Mouse (Mus musculus): ENCODE results near the gene Coasy. TPM values are rescaled to one million over a fixed set of nuclear protein-coding genes. Genes with fewer than 3 reads are reported as not detected.

The Coasy gene
- polyA plus RNA-seq (2016; fragmentation: Nextera tagmentation; extraction: Ambion mirVana), result 42.3 and 45.3 TPM in 2 replicates

DNA sequence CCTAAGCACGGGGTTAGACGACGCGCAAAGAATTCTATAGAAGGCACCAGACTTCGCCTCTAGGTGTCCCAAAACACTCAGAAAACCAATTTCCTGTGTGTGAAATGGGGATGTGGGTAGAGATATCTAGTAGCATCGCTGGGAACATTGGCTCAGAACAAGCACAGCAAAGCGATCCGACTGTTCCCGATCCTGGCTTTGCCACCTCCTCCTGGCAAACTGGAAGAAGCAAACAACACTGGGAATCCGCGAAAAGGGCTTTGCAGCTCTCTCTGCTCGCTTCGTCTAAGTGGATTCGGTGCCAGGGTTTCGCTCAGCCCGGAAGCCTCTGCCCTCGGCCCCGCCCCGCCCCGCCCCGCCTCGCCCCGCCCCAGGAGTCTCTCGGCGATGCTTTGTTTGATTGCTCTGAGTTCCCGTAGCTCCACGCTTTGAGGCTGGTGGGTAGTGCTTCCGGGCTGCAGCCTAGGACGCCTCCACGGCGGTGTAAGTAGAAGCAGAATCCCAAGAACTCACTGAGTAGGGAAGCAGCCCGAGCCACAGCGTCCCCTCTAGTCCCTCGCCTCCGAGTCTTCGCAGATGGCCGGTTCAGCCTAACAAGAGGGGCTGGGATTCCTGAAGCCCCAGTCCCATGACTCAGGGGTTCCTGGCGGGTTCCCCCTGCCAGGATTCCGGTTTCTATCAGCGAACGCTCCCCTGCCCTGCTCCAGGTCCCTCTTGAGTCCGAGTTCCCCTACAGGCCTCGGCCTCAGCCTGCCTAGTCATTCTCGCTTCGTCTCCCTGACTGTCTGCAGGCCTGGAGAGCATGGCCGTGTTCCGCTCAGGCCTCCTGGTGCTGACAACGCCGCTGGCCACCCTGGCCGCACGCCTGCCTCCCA is at the start of gene Coasy:
Gene Coasy, plus strand, starts transcription at position 358 of the 875 bp plus-strand sequence.
- Histone ChIP-seq H3K4me1 (peaks cover 36% of the 10 kb centered on the region), H3K27ac (peak within 1 kb of the TSS; percentile 87), H3K27me3 (ENCODE audit: low read depth, poor library complexity, severe bottlenecking) (peaks cover 45% of the 10 kb centered on the region), H3K9me3 (replicated peaks) (no peaks in the 10 kb centered on the region), H3K36me3 (peaks cover 22% of the 10 kb centered on the region), H3K4me3 (peak within 1 kb of the TSS; percentile 66)
- under 1% methylated on average over 51 of the region's 51 CpGs for WGBS
- DNase-seq (ENCODE audit: low spot score), result peak; percentile 95

DNA sequence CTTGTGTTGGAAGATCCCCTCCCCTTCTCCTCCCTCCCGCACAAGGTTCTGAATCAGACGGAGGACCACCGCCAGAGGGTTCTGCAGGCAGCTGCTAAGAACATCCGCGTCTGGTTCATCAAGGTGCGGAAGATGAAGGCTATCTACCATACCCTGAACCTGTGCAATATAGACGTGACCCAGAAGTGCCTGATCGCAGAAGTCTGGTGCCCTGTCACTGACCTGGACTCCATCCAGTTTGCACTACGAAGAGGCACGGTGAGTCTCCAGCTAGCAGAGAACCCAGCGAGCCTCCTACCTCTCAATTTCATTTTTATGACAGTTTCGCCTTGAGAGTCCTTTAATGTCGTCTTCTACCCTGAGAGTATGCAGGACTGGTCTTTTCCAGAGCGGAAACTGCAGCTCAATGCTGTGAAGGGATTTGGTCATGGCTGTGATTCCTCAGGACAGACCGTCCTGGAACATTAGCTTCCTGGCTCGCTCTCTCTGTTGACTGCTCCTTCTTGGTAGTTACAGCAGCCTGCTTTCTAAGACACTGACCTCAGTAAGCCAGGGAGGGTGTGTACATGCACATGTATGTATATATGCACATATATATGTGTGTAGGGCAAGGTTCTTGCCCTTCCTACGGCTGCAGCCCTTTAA is 48.4 kb upstream of the Coasy start:
- H3K27ac ChIP-seq, result no peak overlapping the region
- peaks cover 81% of the 10 kb centered on the region for H3K36me3 ChIP-seq
- no peaks in the 10 kb centered on the region for H3K4me1 ChIP-seq
- H3K9me3 ChIP-seq (replicated peaks), result no peaks in the 10 kb centered on the region
- DNase-seq (ENCODE audit: low spot score), result no peak
- H3K27me3 ChIP-seq (ENCODE audit: low read depth, poor library complexity, severe bottlenecking), result no peaks in the 10 kb centered on the region
- no peak overlapping the region for H3K4me3 ChIP-seq
- WGBS, result 94% methylated on average over 17 of the region's 17 CpGs

DNA sequence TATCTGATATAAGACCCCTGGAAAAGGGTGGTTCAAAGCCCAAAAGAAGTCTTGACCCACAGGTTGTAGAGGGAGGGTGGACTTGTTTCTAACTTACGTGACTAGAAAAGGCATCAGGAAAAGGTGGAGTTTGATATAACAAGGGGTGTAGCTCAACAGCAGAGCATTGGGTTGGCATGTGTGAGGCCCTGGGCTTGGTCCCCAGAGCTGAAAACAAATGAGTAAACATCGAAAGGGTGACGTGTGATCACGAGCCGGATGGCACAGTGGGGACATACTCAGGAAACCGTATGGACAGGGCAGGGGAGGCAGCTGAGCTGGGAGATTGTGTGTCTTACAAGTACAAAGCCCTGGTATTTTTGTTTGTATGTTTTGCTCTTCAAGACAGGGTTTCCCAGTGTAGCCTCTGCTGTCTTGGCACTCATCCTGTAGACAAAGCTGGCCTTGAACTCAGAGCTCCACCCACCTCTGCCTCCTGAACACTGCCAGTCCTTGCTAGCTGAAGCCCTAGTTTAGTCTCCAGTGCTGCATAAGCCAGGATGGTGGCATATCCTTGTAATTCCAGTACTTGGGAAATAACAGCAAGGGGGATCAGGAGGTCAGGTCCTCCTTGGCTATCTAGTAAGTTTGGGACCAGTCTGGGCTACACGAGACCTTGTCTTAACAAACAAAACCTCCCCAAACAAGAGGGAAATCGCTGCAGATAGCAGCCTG is 47.6 kb upstream of the Coasy start:
- no peaks in the 10 kb centered on the region for H3K4me1 ChIP-seq
- H3K4me3 ChIP-seq, result no peak overlapping the region
- no peak overlapping the region for H3K27ac ChIP-seq
- DNase-seq (ENCODE audit: low spot score), result no peak
- H3K27me3 ChIP-seq (ENCODE audit: low read depth, poor library complexity, severe bottlenecking), result no peaks in the 10 kb centered on the region
- H3K36me3 ChIP-seq, result peaks cover 85% of the 10 kb centered on the region
- no peaks in the 10 kb centered on the region for H3K9me3 ChIP-seq (replicated peaks)
- WGBS, result 94% methylated on average over 8 of the region's 8 CpGs

DNA sequence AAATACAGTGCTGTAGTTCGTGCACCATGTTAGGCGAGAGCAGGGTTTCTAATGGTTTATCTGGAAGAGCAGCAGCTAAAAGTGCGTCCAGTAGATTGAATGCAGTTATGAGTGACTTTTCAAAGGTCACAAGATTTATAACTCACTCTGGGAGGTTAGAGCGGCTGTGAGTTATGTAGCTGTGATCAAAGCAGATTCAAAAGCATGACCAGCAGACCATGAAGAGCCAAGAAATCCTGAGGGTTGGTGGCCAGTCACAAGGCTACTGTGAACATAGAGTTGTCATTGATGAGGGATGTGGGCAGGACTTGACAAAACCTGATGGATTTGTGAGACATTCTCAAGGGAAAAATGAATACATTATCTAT is 47.1 kb upstream of the Coasy start:
- no peaks in the 10 kb centered on the region for H3K4me1 ChIP-seq
- no peak overlapping the region for H3K27ac ChIP-seq
- no peak overlapping the region for H3K4me3 ChIP-seq
- H3K36me3 ChIP-seq, result peaks cover 88% of the 10 kb centered on the region
- no peaks in the 10 kb centered on the region for H3K27me3 ChIP-seq (ENCODE audit: low read depth, poor library complexity, severe bottlenecking)
- no peak for DNase-seq (ENCODE audit: low spot score)
- WGBS, result 88% methylated on average over 4 of the region's 4 CpGs
- H3K9me3 ChIP-seq (replicated peaks), result no peaks in the 10 kb centered on the region

DNA sequence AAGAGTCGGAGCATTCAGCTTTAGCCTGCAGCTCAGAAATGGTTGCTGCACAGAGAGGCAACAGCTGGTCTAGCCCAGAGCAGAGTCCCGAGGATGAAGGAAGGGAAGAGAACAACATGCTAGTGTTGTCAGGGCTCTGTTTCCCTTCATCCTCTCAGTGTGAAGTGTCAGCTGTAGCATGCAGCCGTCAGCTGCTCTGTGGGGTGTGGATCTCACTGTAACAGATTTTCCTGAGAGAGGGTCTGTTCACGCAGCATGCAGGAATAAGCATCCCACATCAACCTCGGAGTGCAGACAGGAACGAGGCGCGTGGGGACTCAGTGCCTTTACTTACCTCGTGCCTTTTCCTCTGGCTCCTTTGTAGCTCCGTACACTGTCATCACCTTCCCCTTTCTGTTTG is 44.6 kb upstream of the Coasy start:
- Histone ChIP-seq H3K4me1 (no peaks in the 10 kb centered on the region), H3K27ac (no peak overlapping the region), H3K27me3 (ENCODE audit: low read depth, poor library complexity, severe bottlenecking) (no peaks in the 10 kb centered on the region), H3K4me3 (no peak overlapping the region), H3K36me3 (peaks cover 92% of the 10 kb centered on the region), H3K9me3 (replicated peaks) (no peaks in the 10 kb centered on the region)
- DNase-seq (ENCODE audit: low spot score), result no peak
- WGBS, result 89% methylated on average over 10 of the region's 10 CpGs

DNA sequence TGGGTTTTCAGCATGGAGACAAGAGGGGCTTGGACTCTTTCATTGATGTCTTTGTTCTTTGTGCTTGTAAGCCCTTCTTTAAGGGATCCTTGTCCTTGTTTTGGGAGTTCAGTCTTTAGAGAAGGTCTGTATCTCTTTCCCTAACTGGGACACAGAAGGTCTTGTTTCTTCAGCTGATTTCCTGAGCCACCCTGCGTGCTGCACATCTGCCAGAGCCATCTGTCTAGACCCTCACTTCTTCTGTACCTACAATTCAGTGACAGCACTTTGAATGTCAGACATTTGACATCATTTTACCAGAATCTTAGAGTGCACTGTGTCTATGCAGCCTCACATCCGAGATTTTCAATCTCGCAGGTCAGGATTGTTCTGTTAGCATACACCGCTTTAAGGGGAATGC is 36.5 kb upstream of the Coasy start:
- peaks cover 98% of the 10 kb centered on the region for H3K36me3 ChIP-seq
- no peaks in the 10 kb centered on the region for H3K4me1 ChIP-seq

DNA sequence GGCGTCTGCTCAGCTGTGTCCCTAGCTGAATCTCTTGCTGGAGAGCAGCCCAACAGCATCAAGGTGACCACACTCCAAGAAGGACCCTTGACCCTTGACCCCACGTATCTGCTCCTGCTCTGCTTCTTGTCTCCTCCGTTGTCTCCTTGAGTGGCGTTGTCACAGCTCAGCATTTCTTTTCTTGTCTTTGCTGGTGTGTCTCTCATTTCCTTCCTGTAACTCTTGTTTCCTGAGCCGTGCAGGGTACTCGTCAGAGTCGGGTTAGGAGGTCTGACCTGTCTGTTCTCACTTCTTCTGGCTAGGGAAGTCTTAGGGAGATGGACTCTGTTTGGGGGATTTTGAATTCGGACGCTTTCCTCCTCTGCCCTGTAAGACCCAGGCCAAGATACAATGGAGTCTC is 35.9 kb upstream of the Coasy start:
- 81% methylated on average over 9 of the region's 9 CpGs for WGBS
- Histone ChIP-seq H3K9me3 (replicated peaks) (no peaks in the 10 kb centered on the region), H3K27ac (no peak overlapping the region), H3K4me1 (no peaks in the 10 kb centered on the region), H3K27me3 (ENCODE audit: low read depth, poor library complexity, severe bottlenecking) (no peaks in the 10 kb centered on the region), H3K36me3 (peaks cover 97% of the 10 kb centered on the region), H3K4me3 (no peak overlapping the region)
- no peak for DNase-seq (ENCODE audit: low spot score)

More for the DNA sequence above, 36.5 kb upstream of the Coasy start:
- H3K27ac ChIP-seq, result no peak overlapping the region
- no peaks in the 10 kb centered on the region for H3K9me3 ChIP-seq (replicated peaks)
- no peaks in the 10 kb centered on the region for H3K27me3 ChIP-seq (ENCODE audit: low read depth, poor library complexity, severe bottlenecking)
- 90% methylated on average over 4 of the region's 4 CpGs for WGBS
- no peak for DNase-seq (ENCODE audit: low spot score)
- H3K4me3 ChIP-seq, result no peak overlapping the region

DNA sequence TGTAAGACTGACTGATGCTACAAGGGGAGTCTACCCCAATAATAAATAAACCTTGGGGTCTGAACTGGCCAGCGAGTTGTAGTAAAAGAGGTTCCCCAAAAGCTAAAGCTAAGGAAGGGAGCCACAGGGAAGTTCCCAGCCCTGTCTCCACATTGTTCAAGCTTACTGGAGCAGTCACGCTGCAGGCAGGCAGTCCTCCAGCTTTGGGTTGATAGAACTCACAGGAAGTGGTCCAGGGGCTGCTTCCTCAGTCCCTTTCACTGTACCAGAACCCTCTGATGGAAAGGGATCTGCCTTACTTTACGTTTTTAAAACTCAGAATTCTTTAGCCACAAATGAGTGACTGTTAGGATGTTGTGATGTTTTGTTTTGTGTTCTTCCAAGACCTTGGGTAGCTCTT is 34.9 kb upstream of the Coasy start:
- Histone ChIP-seq H3K27me3 (ENCODE audit: low read depth, poor library complexity, severe bottlenecking) (no peaks in the 10 kb centered on the region), H3K9me3 (replicated peaks) (no peaks in the 10 kb centered on the region), H3K4me1 (no peaks in the 10 kb centered on the region), H3K36me3 (peaks cover 97% of the 10 kb centered on the region), H3K27ac (no peak overlapping the region), H3K4me3 (no peak overlapping the region)
- 87% methylated on average over 3 of the region's 3 CpGs for WGBS
- no peak for DNase-seq (ENCODE audit: low spot score)

DNA sequence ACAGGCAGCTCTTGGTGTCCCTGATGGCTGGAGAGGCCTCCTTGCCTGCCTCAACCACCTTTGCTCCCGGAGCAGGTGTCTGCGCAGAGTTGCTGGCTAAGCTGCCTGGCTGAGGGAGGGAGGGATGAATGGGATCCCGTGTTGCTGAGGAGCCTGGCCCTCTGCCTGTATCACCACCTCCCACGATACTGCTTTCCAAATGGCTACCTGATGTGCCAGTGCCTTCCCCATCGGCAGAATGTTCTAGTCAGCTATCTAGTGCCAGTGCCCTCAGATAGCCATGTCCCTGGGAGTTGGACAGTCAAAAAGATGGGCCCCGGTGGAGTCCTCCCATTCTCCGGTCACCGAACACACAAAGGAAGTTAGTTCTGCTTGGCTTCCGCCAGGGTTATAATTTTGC is 32.0 kb upstream of the Coasy start:
- WGBS, result 95% methylated on average over 9 of the region's 9 CpGs
- no peak for DNase-seq (ENCODE audit: low spot score)
- no peaks in the 10 kb centered on the region for H3K27me3 ChIP-seq (ENCODE audit: low read depth, poor library complexity, severe bottlenecking)
- no peaks in the 10 kb centered on the region for H3K4me1 ChIP-seq
- H3K9me3 ChIP-seq (replicated peaks), result no peaks in the 10 kb centered on the region
- H3K4me3 ChIP-seq, result no peak overlapping the region
- H3K36me3 ChIP-seq, result peaks cover 93% of the 10 kb centered on the region
- H3K27ac ChIP-seq, result no peak overlapping the region

DNA sequence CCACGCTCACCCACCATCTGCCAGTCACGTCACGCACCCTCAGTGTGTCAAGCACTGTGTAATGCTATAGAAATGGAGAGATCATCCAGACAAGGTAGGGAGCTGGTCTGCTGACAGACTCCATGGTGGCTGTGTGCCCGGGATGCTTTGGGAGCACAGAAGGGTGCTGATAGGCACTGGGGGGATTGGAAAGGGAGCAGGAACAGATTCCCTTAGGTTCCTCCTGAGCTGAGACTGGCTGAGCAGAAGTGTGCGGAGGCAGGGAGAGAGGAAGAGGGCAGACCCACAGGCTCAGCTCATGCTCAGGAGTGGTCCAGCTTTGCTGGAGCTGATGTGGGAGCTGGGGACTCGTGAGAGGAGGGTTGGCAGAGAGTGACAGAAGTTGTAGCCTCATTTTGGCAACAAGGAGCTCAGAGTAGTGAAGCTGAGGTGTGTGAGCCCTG is 31.3 kb upstream of the Coasy start:
- no peak overlapping the region for H3K27ac ChIP-seq
- no peaks in the 10 kb centered on the region for H3K9me3 ChIP-seq (replicated peaks)
- 92% methylated on average over 6 of the region's 6 CpGs for WGBS

DNA sequence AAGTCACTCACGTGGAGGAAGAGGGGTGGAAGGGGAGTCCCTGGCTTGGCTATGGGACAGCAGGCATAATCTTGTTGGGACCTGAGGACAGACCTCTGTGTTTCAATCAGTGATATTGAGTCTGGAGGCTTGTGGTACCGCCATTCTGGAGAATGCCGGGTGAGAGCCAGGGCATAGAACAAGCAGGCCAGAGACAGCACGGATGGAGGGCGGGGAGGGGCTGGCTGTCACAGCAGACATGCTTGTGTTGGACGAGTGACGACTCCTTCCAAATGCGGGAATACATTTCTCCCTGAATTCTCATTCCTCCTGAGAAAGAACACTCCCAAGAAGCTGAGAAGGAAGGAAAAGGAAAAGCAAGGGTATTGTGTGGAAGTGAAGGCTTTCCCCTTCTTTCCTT is 30.7 kb upstream of the Coasy start:
- no peaks in the 10 kb centered on the region for H3K9me3 ChIP-seq (replicated peaks)
- H3K27ac ChIP-seq, result no peak overlapping the region
- peaks cover 86% of the 10 kb centered on the region for H3K36me3 ChIP-seq

More for the DNA sequence above, 31.3 kb upstream of the Coasy start:
- H3K4me3 ChIP-seq, result no peak overlapping the region
- DNase-seq (ENCODE audit: low spot score), result no peak
- no peaks in the 10 kb centered on the region for H3K27me3 ChIP-seq (ENCODE audit: low read depth, poor library complexity, severe bottlenecking)
- H3K36me3 ChIP-seq, result peaks cover 89% of the 10 kb centered on the region
- H3K4me1 ChIP-seq, result no peaks in the 10 kb centered on the region

DNA sequence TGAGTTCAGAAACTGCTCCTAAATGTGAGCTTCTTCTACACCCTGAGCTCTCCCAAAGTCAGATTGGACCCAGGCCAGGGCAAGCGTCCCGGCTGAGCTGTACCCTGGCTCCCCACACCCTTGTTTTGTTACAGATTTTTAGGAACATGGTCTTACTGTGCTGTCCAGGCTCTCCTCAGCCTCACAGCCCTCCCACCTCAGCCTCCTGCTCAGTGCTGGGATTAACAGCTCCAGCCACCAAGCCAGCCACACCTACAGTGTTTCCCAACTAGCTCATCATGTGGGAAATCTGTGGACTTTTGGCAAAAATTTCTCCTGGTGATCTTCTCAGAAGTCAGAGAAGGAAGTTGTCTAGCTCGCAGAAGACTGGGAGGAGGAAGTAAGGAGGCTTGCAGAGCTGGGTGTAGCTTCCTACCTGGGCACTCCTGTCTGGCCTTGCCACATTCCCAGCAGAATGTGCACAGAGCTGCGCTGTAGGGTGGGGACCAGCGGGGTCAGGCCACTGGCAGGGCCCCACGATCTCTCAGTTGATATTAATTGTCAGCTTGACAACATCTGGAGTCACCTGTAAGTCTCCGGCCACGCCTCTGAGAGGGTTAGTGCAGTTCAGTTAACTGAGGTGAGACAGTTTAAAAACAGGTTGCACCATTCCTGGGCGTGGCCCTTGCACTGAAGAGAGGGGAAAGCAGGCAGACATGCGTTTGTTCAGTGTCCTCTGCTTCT is 29.5 kb upstream of the Coasy start:
- Histone ChIP-seq H3K4me3 (no peak overlapping the region), H3K4me1 (no peaks in the 10 kb centered on the region), H3K9me3 (replicated peaks) (no peaks in the 10 kb centered on the region), H3K36me3 (peaks cover 79% of the 10 kb centered on the region), H3K27ac (no peak overlapping the region), H3K27me3 (ENCODE audit: low read depth, poor library complexity, severe bottlenecking) (no peaks in the 10 kb centered on the region)
- no peak for DNase-seq (ENCODE audit: low spot score)
- WGBS, result 91% methylated on average over 10 of the region's 10 CpGs

More for the DNA sequence above, 30.7 kb upstream of the Coasy start:
- DNase-seq (ENCODE audit: low spot score), result no peak
- Histone ChIP-seq H3K4me1 (no peaks in the 10 kb centered on the region), H3K27me3 (ENCODE audit: low read depth, poor library complexity, severe bottlenecking) (no peaks in the 10 kb centered on the region), H3K4me3 (no peak overlapping the region)
- 85% methylated on average over 8 of the region's 8 CpGs for WGBS

All from limb, embryonic 10.5 days (tissue).